In the genomic region with DNA sequence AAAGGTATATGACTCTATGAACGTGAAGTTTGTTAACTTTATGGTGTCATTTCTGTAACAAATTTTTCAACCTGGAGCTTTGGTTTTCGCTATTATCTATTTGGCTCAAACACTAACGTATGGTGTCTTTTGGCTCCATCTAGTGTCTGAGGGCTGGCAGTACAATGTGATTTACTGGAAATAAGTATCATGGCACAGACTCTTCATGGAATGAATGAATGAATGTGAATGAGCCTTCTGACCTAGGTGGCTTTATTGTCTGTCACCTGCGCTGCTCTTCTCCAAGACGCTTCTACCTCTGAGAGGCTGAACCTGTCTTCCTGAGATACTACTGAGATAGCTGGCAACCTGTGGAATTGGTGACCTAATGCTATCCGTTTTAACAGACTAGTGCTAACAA, we compare ENCODE assay signal across 10 mouse cellular contexts.
DNase-seq lines count a peak whose midpoint lies in the region; ATAC-seq and TF ChIP-seq lines count a peak whose summit lies in the region.
"Had no signal": no experiment of that assay in that cellular context is flagged by ENCODE, and none has a peak within 500 bp of the region (broad histone marks: within the 10 kb centered on the region; RNA-seq: fewer than 3 reads in every experiment).

No protein-coding gene starts in this region.

- no peak overlapping the region for H3K9ac ChIP-seq in liver, postnatal 0 days (replicated peaks)

- H3K4me2 ChIP-seq in liver, postnatal 0 days (ENCODE audit: low read depth, low read length): no peak overlapping the region

- ATAC-seq in liver, postnatal 0 days: peak; percentile 40; the same call in 1 of the 2 replicates

- no peaks in the 10 kb centered on the region for H3K36me3 ChIP-seq in liver, postnatal 0 days (replicated peaks; ENCODE audit: insufficient read depth, low read length)

- 21% methylated on average over 6 of the region's 6 CpGs for WGBS in liver, postnatal 0 days (ENCODE audit: insufficient replicate concordance)

- H3K4me1 ChIP-seq in liver, postnatal 0 days (ENCODE audit: insufficient read depth): no peaks in the 10 kb centered on the region

- TF ChIP-seq CTCF in liver, postnatal 0 days (IDR thresholded peaks at IDR 0.05; ENCODE audit: low read depth): peak; percentile 85

- peak; percentile 27 to 30 for DNase-seq in left cerebral cortex, adult 18-20 months (ENCODE audit: low spot score in 2 of 2)
- no peak for DNase-seq in left cerebral cortex, adult 8-10 months (ENCODE audit: low spot score in 2 of 2)
- DNase-seq in NIH3T3 (ENCODE audit: low read depth): peak; percentile 68
- peak; percentile 81 for DNase-seq in embryo, embryonic 10.5 days (ENCODE audit: low spot score)
- peak; percentile 51 for DNase-seq in induced T-regulatory cell, adult 2 months (ENCODE audit: low read depth)
- no peak for DNase-seq in liver, postnatal 0 days
- peak; percentile 83 for DNase-seq in retina, embryonic 14.5 days (ENCODE audit: low spot score)
- no peak for DNase-seq in ovary, postnatal 10 days (ENCODE audit: low spot score)

- H3K9me3 ChIP-seq in liver, postnatal 0 days (ENCODE audit: low read length): no peaks in the 10 kb centered on the region

- H3K4me3 ChIP-seq in liver, postnatal 0 days (ENCODE audit: low read depth, low read length): no peak overlapping the region
- H3K4me3 ChIP-seq: erythroblast, embryonic 14.5 days had no signal

- H3K27me3 ChIP-seq in liver, postnatal 0 days (ENCODE audit: insufficient read depth, low read length): no peaks in the 10 kb centered on the region

- no peak for TF ChIP-seq EP300 in liver, postnatal 0 days (IDR thresholded peaks at IDR 0.05; ENCODE audit: low read depth)

- no peak overlapping the region for H3K27ac ChIP-seq in liver, postnatal 0 days (ENCODE audit: low read depth)
- H3K27ac ChIP-seq: macrophage had no signal

Comparison
In these comparisons a context has a peak if more than half of its experiments do, and no peak if none do; other contexts are left out.
1. DNase-seq: peak in left cerebral cortex, adult 18-20 months (2 of 2), NIH3T3 (single experiment), embryo, embryonic 10.5 days (single experiment), induced T-regulatory cell, adult 2 months (single experiment) and retina, embryonic 14.5 days (single experiment); none in left cerebral cortex, adult 8-10 months (0 of 2), liver, postnatal 0 days (single experiment) and ovary, postnatal 10 days (single experiment).